Mouse (Mus musculus) embryonic fibroblast, embryonic 13.5 days (primary cell): ENCODE results near the gene Mettl3.

Experiments
- CTCF ChIP-seq: IDR thresholded peaks from 2 replicates; pipeline ENCODE4 v1.5.1; 2011; ENCODE audit warnings: mild to moderate bottlenecking, control low read depth, low read length, moderate library complexity, borderline replicate concordance; ENCODE audit not compliant: insufficient read depth
- POLR2A ChIP-seq: IDR thresholded peaks from 2 replicates; pipeline ENCODE4 v1.6.1; 2011; ENCODE audit warnings: low read depth, mild to moderate bottlenecking, control low read depth, low read length, moderate library complexity

- TF ChIP-seq CTCF (no peak), POLR2A (no peak)
Observed at GRCm38 (mm10) chr14:52277210-52277609, 27.7 kb downstream of the Mettl3 start.
